Mouse (Mus musculus): Measurements from ENCODE around the gene Tars.

Gene Tars

DNA sequence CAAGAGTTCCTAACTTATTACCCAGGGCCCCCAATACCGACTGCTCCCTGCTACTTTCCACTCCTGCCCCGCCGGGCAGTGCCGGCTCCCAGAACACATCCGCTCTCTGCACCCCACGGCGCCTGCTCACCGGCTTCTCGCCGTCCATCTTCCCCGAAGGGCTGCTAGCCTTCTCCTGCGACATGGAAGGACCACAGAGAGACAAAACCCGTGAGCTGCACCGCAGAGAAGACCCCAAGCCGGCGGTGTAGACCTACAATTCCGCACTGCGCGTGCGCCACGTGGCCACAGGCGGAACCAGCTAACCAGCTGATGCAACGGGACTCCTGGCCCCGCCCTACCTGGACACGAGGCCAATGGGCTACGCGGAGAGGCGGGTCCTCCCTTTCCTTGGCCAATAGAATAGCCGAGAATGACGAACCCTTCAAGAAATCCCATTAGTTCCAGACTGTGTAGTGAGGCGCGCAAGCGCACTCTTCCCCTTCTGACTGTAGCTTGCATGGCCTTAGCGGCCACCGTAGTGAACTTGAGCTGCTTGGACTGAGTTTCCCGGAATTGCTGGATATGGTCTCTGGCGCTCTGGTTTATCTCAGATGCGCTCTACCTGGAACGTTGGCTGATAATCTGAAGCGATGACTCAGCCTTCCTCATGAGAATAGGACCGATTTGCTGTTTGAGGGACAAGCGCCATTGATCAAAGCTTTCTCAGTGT, at the start of gene Tars:
Gene Tars, minus strand, starts transcription at position 310 of the 712 bp plus-strand sequence.
- in situ Hi-C loops (cut with MseI, MboI) = loop anchor here (10.0 to 25.0 kb wide), 5 partner anchors 185 to 688 kb away; partner anchors contain the start of gene Rxfp3 (in 1 of the 2)

GRCm38 (mm10) chr15:11437361-11437760, 37.9 kb upstream of the Tars start:
- in situ Hi-C loops (cut with MseI, MboI) = no loop called here

- in situ Hi-C loops (cut with MseI, MboI) = no loop called here
Measured at GRCm38 (mm10) chr15:11436709-11437280, 37.3 kb upstream of the Tars start.

DNA sequence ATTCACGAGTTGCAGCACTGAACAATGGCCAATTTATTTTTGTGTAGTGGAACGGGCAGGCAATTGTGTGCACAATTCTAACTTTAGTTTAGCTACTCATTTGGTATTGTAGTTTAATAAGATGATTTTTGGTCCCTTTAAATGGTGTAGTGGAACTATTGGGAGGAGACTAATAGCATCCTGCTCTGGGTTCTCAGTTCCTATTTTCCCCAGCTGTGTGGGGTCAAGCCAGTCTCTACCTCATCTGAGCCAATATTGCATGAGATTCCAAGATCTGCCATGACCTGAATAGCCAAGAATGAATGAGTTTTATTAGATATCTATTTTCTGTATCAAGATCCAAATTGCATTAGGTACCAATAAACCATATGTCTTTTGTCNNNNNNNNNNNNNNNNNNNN, 27.4 kb upstream of the Tars start:
- in situ Hi-C loops (cut with MseI, MboI) = no loop called here

DNA sequence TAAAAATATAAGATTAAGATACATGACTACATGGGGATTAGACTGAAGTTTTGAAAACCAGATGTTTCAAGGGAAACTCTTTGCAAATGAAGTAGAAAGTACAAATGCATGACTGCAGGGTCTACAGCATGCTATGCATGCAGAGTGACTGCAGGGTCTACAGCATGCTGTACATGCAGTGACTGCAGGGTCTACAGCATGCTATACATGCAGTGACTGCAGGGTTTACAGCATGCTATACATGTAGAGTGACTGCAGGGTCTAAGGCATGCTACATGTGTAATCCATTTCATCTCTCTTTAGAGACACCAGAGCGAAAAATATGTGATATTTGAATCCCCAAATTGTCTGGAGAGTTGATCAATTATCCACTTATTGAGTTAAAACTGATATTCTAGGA, 14.0 kb upstream of the Tars start:
- in situ Hi-C loops (cut with MseI, MboI) = loop anchor here (10.0 to 25.0 kb wide), 4 partner anchors 174 to 674 kb away; no protein-coding TSS in a partner anchor

GRCm38 (mm10) chr15:11412542-11412941, 13.1 kb upstream of the Tars start:
- in situ Hi-C loops (cut with MseI, MboI) = loop anchor here (10.0 to 25.0 kb wide), 4 partner anchors 175 to 675 kb away; no protein-coding TSS in a partner anchor

GRCm38 (mm10) chr15:11411846-11412245, 12.4 kb upstream of the Tars start:
- in situ Hi-C loops (cut with MseI, MboI) = loop anchor here (10.0 to 25.0 kb wide), 4 partner anchors 175 to 675 kb away; no protein-coding TSS in a partner anchor

DNA sequence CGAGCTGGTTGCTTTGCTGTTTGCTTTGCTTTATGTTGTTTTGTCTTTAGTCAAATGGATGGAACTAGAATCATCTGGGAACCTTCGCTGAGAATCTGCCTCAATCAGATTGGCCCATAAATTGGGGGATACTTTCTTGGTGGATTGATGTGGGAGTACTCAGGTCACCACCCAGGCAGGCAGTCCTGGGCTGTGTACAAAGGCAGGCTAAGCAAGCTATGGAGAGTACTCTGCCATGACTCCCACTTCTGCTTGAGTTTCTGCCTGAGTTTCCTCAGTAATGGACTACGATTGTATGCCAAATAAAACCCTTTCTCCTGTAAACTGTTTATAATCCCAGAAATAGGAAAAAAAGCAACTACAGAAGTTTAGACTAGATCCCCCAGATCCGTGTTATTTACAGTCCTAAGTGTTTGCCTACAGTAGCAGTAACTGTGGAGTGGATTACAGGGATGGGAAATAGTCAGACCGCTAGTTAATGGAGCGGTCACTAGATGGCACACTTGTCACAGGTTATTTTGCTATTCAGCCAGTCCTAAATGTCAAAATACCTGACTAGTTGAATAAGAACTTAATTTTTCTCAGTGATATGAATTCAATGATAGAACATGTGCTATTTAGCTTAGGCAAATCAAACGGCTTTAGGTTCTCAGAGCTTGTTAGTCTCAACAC, 8.8 kb upstream of the Tars start:
- in situ Hi-C loops (cut with MseI, MboI) = loop anchor here (10.0 to 25.0 kb wide), 4 partner anchors 177 to 679 kb away; no protein-coding TSS in a partner anchor

DNA sequence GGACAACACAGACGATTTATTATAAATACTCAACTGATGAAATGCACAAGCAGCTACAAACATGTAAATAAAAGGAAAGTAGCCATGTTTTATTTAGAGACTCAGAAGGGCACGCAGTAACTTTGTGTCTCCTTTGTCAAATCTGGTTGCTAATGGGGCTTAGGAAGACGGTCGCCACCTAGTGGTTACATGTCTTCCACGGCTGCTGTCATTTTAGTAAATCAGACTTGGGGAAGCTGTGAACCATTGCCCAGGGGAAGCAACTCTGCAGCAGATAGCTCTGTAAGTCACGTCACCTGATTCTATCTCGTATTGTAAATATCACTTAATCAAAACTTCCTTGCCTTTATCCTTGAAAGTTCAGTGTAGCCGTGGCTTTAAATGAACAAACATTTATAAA, 7.9 kb upstream of the Tars start:
- in situ Hi-C loops (cut with MseI, MboI) = loop anchor here (10.0 to 25.0 kb wide), 4 partner anchors 177 to 680 kb away; no protein-coding TSS in a partner anchor

GRCm38 (mm10) chr15:11406769-11407168, 7.3 kb upstream of the Tars start:
- in situ Hi-C loops (cut with MseI, MboI) = loop anchor here (10.0 to 25.0 kb wide), 4 partner anchors 178 to 681 kb away; no protein-coding TSS in a partner anchor

- in situ Hi-C loops (cut with MseI, MboI) = loop anchor here in 1 of 2 experiments (25.0 kb wide), 1 partner anchor 362 kb away; the partner anchor contains the start of gene Rxfp3
Measured at GRCm38 (mm10) chr15:11398676-11399350, 652 bp downstream of the Tars start.

GRCm38 (mm10) chr15:11396421-11396820, 3.0 kb downstream of the Tars start:
- in situ Hi-C loops (cut with MseI, MboI) = loop anchor here in 1 of 2 experiments (25.0 kb wide), 1 partner anchor 359 kb away; the partner anchor contains the start of gene Rxfp3

- in situ Hi-C loops (cut with MseI, MboI) = loop anchor here in 1 of 2 experiments (25.0 kb wide), 1 partner anchor 356 kb away; the partner anchor contains the start of gene Rxfp3
Measured at GRCm38 (mm10) chr15:11392903-11393302, 6.6 kb downstream of the Tars start.

- in situ Hi-C loops (cut with MseI, MboI) = loop anchor here in 1 of 2 experiments (25.0 kb wide), 1 partner anchor 346 kb away; the partner anchor contains the start of gene Rxfp3
Measured at GRCm38 (mm10) chr15:11383796-11384195, 15.7 kb downstream of the Tars start.

- in situ Hi-C loops (cut with MseI, MboI) = loop anchor here in 1 of 2 experiments (25.0 kb wide), 1 partner anchor 345 kb away; the partner anchor contains the start of gene Rxfp3
Measured at GRCm38 (mm10) chr15:11382585-11382984, 16.9 kb downstream of the Tars start.

DNA sequence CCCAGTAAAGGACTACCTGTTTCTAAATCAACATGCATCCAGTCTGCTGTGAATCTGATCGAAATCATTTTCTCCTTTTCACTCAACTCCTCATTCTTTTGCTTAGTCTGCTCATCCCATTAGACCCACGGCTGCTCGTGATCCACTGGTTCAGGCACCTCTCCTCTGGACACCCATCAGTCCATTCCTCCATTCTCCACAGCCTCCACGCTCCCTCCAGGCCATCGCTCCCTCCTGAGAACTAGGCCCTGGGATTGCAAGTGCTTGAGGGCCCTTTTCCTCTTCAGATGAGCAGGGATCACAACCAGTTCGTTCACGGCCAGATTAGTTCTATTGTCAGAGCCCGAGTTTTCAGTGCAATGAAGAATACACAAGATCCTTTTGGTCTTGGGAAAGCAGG, 18.8 kb downstream of the Tars start:
- in situ Hi-C loops (cut with MseI, MboI) = loop anchor here in 1 of 2 experiments (25.0 kb wide), 1 partner anchor 343 kb away; the partner anchor contains the start of gene Rxfp3

- in situ Hi-C loops (cut with MseI, MboI) = loop anchor here in 1 of 2 experiments (25.0 kb wide), 1 partner anchor 343 kb away; the partner anchor contains the start of gene Rxfp3
Measured at GRCm38 (mm10) chr15:11380087-11380530, 19.4 kb downstream of the Tars start.

GRCm38 (mm10) chr15:11379431-11380086, 19.9 kb downstream of the Tars start:
- in situ Hi-C loops (cut with MseI, MboI) = loop anchor here in 1 of 2 experiments (25.0 kb wide), 1 partner anchor 342 kb away; the partner anchor contains the start of gene Rxfp3

- in situ Hi-C loops (cut with MseI, MboI) = no loop called here
Measured at GRCm38 (mm10) chr15:11370477-11371085, 28.9 kb downstream of the Tars start.

- in situ Hi-C loops (cut with MseI, MboI) = no loop called here
Measured at GRCm38 (mm10) chr15:11369572-11369971, 29.9 kb downstream of the Tars start.

Data from mouse trophoblast stem cell (cell line).